Comparison of ENCODE assay signal across 9 mouse cellular contexts in genomic region chr17:23989802-23990201, GRCm38 (mm10). TPM values are rescaled to one million over a fixed set of nuclear protein-coding genes. Genes with fewer than 3 reads are reported as not detected.
"Had no signal": no experiment of that assay in that cellular context is flagged by ENCODE, and none has a peak within 500 bp of the region (broad histone marks: within the 10 kb centered on the region; RNA-seq: fewer than 3 reads in every experiment).

No protein-coding gene starts in this region.

- DNase-seq: kidney, adult 18-20 months; kidney, postnatal 10 days; midbrain, embryonic 14.5 days; thymus, adult 2 months; thymus, postnatal 25 days had no signal

RNA-seq across cellular contexts. Expression of gene Prss22, which starts 8.1 kb away (rescaled TPM):
- total RNA-seq: layer of hippocampus, postnatal 25 days; megakaryocyte, adult 5-6 weeks had no signal

RNA-seq across cellular contexts. Expression of gene Sbpl, which starts 34.7 kb away (rescaled TPM):
- total RNA-seq: layer of hippocampus, postnatal 25 days; left cerebral cortex, adult 2 months; left cerebral cortex, postnatal 14 days; megakaryocyte, adult 5-6 weeks had no signal

RNA-seq across cellular contexts. Expression of gene Prss27, which starts 48.1 kb away (rescaled TPM):
- total RNA-seq: layer of hippocampus, postnatal 25 days; left cerebral cortex, adult 2 months; left cerebral cortex, postnatal 14 days; megakaryocyte, adult 5-6 weeks had no signal

RNA-seq across cellular contexts. Expression of gene Sbp, which starts 48.3 kb away (rescaled TPM):
- total RNA-seq: layer of hippocampus, postnatal 25 days; left cerebral cortex, adult 2 months; left cerebral cortex, postnatal 14 days; megakaryocyte, adult 5-6 weeks had no signal
